Mouse (Mus musculus) heart, adult 2 months (tissue): ENCODE measurements around the gene Mrgpre.

ENCODE experiments used
- CTCF ChIP-seq: fragments of 200-600 bp; IDR thresholded peaks from 2 replicates; pipeline ENCODE4 v1.8.1; 2022; ENCODE audit warnings: antibody characterized with exemption, mild to moderate bottlenecking, moderate library complexity
- EP300 ChIP-seq: fragments of 200-500 bp; IDR thresholded peaks from 2 replicates; pipeline ENCODE4 v1.6.1; 2011; ENCODE audit warnings: low read depth, low read length, control low read depth; ENCODE audit not compliant: insufficient read depth
- POLR2A ChIP-seq: fragments of 200-500 bp; IDR thresholded peaks from 2 replicates; pipeline ENCODE4 v1.6.1; 2011; ENCODE audit warnings: mild to moderate bottlenecking, low read depth, low read length, control low read depth; ENCODE audit not compliant: insufficient read depth

DNA sequence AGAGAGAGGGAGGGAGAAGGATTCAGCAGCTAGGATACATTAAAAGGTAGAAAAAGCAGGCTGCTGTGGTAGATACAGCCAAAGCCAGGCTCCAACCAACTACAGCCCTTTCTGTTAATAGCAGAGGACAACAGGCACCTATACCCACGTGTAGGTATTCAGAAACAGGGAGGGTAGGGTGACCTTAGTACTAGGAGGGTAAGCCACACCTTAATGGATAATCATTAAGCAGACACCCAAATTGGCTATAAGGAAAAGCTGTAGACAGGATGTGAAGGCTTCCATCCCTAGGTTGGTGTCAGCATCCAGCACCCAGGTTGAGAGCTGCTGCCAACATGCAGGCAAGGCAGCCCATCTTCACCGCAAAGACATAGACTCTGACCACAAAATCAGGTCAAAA lies 36.9 kb upstream of the Mrgpre start:
- TF ChIP-seq CTCF (no peak), POLR2A (no peak), EP300 (no peak)
